Mouse (Mus musculus) cerebellum, postnatal 10 days (tissue): ENCODE results near the gene Oxld1.

Experiments
- DNase-seq, 2 experiments: peaks; one replicate each; pipeline ENCODE4 v3.0.0; 2021; ENCODE audit warnings: mixed read lengths in 2 of 2

Gene Oxld1

DNA sequence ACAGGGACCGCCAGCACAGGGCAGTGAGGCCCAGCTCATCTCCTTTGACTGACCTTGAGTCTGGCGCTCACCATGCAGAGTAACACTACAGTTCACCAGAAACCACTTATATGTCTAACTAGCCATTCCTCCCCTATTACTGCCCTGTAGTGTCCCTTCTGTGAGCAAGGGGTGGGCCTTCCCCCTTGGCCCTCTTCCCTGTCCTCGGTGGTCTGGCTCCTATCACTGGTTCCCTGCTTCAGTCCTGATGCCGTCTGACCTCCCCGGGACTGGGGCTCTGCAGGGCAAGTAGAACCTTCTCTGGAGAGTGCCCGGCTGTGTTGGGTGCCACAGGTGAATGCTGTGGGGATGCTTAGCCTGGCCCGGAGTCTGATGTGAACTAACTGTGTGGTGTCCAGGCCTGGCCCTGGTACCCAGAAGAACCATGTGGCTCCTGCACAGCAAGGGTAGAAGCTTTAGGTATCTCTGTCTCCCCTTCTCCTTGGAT lies 25.6 kb upstream of the Oxld1 start:
- DNase-seq = no peak

GRCm38 (mm10) chr11:120472052-120472451 lies 14.2 kb upstream of the Oxld1 start:
- DNase-seq = no peak

DNA sequence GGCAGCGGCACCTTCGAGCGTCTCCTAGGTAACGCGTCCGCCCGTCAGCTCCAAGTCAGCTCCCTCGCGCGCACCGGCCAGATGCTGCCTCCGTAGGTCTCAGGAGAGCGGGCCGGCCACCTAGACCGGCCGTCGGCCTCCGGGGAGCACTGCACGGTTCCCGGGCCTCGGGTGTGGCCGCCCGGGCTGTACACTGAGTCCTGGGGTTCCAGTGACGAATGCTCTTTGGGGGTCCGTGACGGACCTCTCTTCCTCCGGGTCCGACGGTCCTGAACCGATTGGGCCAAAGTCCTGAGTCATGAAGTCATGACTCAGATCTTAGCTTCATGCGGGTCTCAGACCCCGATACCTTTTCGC lies 9.8 kb upstream of the Oxld1 start:
- DNase-seq = no peak

DNA sequence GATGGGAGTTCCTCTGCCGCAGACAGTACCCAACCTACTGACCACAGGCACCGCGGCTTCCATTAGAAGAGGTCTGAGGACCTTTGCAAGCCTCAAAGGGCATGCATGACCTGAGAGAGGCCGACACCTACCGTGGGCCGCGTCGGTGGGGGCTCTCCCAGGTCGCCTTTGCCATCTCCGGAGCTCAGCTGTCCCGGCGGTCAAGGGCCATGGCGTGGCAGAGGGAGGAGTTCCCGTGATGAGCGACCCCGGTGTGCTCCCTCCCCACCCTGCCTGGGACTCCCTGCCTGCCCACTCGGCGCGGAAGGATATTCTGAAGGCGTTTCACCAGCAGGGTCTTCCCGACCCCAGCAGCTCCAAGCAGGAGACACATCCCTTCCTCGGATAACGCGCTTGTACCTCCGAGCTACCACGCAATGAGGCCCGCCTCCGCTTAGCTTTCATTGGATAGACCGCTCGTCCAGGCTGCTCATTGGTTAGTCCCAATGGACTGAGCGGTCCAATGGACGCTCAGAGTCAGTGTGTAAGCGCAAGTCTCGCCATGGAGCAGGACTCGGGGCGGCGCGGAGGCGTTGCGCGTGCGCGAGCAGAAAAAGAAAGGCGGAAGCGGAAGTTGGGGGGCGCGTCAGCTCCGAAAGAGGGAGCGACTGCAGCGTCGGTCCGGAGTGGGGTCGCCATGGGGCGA lies 9.3 kb upstream of the Oxld1 start, which contains the start of gene Arl16:
Gene Arl16, minus strand, starts transcription at position 557 of the 685 bp plus-strand sequence.
- DNase-seq = peak; percentile 96 to 97

DNA sequence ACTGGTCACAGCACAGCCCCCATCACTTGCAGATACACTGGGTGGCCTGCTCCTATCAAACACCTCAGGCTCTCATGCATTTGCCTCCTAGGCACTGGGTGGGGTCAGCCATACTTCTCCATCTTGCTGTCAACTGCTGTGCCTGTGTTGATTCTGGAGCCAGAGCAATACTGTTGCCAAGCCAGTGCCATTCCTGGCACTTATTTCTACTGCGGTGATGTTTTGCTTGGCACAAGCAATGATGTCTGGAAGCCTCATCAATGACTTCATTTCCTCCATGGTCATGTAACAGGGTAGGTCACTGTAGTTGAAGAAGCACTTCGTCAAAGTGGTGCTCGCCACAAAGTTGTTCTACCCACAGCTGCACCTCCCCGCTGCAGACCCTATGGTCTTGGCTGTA lies 7.7 kb upstream of the Oxld1 start:
- no peak for DNase-seq

DNA sequence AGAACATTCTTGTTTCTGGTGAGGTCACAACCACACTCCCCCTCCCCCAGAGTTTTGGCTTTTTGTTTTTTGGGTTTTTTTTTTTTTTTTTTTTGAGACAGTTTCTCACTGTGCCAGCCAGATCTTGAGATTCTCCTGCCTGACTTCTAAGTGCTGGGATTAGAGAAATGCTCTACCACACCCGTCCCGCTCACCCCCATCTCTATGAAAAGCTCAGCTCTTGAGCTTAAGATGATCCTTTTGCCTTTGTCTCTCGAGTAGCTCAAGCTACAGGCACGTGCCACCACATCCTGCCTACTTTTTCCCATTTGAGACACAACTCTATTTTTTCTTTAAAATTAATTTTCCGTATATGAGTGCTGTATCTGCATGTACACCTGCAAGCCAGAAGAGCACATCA lies 6.5 kb upstream of the Oxld1 start:
- DNase-seq = no peak

GRCm38 (mm10) chr11:120463536-120463935 lies 5.7 kb upstream of the Oxld1 start:
- no peak for DNase-seq

DNA sequence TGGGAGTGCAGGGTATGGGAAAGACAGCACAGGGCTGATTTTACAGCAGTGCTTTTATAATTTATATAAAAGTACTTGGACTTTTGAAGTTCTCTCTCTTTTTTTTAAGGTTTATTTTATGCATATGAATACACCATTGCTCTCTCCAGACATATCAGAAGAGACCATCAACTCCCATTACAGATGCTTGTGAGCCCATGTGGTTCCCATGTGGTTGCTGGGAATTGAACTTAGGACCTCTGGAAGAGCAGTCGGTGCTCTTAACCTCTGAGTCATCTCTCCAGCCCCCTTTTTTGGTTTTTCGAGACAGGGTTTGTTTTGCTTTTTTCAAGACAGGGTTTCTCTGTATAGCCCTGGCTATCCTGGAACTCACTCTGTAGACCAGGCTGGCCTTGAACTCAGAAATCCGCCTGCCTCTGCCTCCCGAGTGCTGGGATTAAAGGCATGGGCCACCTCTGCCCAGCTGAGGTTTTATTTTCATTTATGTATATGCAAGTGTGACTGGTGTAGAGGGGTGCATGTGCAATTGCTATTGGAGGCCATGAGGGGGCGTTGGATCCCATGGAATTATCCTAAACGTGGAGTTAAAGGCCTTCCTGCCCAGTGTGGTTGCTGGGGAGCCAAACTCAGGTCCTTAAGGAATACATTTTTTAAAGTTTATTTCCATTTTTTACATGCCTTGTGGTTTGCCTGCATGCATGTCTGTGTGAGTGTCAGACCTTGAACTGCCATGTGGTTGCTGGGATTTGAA lies 1.2 kb upstream of the Oxld1 start:
- DNase-seq = no peak

DNA sequence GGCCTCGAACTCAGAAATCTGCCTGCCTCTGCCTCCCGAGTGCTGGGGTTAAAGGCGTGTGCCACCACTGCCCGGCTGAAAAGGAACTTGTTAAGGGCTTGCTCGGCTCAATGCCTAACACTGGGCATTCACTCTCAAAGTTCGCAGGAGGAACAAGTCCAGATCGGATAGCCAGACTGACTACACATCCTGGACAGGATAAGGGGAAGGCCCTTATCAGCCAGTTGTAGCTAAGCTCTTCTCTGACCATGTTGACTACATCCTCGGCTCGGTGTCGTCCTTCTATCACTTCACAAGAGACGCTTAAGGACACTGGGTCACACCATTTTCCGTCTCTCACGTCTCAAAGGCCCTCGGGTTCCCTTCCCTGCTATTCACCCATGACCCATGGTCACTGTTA lies 498 bp downstream of the Oxld1 start:
- DNase-seq = no peak

- DNase-seq = no peak
Observed at GRCm38 (mm10) chr11:120455413-120455812, 2.5 kb downstream of the Oxld1 start.

- no peak for DNase-seq
Observed at GRCm38 (mm10) chr11:120454965-120455364, 2.9 kb downstream of the Oxld1 start.

- DNase-seq = no peak
Observed at GRCm38 (mm10) chr11:120453306-120453705, 4.6 kb downstream of the Oxld1 start, which contains the start of gene Pde6g. TSS of gene Pde6g (minus strand) at chr11:120453500.

- no peak for DNase-seq
Observed at GRCm38 (mm10) chr11:120452246-120452645, 5.6 kb downstream of the Oxld1 start.

DNA sequence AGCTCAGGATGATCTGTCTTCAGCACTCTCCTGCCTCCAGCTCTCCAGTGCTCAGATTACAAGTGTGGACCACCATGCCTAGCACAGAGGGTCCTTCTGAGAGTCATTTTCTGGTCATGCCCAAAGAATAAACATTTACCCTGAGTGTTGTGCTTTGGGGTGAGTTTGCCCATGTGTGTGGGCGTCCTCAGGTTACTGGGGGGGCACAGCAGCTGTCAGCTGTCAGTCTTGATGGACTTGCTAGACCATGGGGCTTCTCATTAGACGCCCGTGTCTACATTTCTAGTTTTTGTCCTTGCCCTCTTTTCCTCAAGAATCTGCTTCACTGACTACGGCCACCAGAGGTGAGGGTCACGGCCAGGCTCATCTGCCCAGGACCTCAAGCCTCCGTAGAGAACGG lies 10.7 kb downstream of the Oxld1 start:
- no peak for DNase-seq

GRCm38 (mm10) chr11:120445475-120445874 lies 12.4 kb downstream of the Oxld1 start:
- DNase-seq = no peak

DNA sequence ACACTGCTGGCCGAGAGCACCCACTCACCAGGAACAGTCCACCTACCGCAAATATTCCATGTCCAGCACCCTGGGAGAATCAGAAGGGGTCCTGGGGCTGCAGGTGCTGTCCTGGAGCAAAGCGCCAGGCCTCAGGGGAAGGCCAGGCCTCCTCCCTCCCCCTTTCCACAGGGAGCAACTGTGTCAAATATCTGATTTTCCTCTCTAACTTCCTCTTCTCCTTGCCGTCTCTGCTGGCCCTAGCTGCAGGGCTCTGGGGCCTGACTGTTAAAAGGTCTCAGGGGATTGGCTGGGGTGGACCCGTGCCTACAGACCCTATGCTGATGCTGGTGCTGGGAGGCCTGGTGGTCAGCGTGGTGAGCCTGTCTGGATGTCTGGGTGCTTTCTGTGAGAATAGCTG lies 13.8 kb downstream of the Oxld1 start:
- DNase-seq = no peak

DNA sequence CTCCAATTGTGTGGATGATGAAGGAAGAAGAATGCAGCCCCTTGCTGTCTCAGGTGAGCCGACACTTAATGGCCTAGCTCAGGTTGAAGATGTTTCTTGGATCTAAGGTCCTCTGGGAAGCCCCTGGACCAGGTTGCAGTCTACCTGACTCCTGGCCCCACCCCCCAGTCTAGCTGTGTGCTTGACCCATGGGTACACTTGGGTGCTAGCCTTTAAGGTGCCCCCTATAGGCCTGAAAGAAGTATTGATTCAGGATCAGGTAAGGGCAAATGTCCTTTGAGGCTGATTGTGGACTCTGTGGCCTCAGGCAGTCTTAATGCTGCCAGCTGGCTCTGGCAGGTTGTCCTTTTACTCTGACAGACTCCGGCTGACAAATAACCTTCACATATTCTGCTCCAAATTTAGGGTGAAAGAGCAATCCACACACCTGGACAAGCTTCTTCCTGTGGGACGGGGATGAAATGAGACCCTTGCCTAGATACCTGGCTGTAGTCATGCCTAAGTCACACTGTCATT lies 15.0 kb downstream of the Oxld1 start:
- DNase-seq = no peak

DNA sequence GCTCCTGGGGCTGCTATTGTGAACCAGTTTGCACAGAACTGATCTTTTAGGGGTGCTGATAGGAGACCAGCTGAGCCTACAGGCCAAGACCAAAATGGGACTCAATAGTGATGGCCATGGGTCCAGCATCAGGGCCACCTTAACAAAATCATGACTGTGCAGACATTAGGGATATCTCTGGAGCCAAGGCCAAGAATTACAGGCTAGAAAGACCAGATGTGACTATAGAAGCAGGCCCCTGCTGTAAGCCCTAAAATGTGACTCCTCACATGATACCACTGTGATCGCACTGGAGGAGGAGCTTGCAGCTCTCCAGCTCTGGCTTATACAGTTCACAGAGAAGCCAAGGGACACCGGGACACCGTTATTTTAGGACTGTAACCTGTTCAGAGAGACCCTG lies 15.5 kb downstream of the Oxld1 start, which contains the start of gene Tspan10:
Gene Tspan10, plus strand, starts transcription at position 301 of the 400 bp plus-strand sequence.
- no peak for DNase-seq

DNA sequence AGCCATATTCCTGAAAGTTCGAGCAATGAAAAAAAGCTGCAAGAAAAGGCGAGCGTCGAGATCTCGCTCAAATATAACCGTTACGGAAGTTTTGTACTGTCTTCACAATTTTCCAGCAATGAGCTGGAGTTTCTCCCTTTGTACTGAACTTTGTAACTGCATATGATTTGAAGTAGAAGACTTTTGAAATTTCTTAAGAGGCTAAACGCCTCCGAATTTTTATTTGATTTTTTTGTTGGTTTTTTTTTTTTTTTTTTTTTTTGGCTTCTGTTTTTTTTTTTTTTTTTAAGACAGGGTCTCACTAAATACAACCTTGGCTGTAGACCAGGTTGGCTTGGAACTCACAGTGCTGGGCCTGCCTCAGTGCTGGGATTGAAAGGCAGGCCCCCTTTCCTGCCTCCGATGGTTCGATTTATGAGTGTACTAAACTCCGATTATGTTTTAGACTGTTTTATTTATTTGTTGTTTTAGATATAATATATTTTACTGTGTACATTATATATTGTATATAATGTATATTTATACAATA lies 19.9 kb downstream of the Oxld1 start:
- no peak for DNase-seq

DNA sequence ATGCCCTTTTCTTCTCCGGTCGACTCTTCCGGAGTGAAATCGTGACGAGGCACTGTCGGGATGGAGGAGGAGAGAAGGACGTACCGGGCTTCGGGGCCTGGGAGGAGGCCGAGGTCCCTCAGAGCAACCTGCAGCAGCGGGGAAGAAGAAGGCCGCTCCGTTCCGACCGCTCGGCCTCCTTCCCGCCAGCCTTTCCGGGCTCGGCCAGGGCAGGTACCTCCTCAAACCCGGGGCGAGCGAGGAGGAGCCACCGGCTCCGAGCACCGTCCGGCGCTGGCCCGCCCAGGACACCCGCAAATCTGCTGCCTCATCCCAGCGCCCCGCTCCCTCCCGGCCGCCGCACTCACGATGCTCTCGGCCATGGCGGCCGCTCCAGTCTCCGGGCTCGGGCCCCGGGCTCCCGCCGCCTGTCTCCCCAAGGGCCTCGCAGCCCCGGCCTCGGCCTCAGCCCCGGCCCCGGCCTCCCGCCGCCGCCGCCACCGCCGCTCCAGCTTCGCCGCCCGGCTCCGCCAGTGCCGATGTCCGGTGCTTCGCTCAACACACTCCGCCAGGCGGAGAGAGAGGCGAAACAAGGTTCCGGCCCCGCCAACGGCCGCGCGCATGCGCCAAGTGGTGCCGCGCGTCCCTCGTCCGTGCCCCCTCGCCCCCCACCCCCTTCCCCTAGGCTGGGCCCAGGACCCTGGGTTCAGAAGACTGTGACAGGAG lies 20.6 kb downstream of the Oxld1 start, which contains the start of gene Nploc4:
Gene Nploc4, minus strand, starts transcription at position 557 of the 705 bp plus-strand sequence.
- peak; percentile 93 to 95 for DNase-seq

DNA sequence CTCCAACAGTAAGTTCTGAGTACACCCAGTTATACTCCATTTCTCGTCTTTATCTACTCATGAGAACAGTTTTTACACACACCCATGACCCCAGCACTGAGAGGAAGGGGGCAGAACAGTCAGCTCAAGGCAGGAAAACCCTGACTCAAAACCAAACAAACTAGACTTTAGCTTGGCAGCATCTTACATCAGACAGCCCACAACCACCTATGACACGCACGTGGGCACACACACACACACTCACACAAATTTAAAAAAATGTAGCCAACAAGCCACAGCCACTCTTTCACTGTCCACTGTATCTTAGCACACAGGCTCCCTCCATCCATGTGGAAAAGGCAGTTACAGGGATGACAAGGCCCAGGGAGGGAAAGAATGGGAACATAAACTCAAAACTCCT lies 31.1 kb downstream of the Oxld1 start:
- DNase-seq = no peak

- DNase-seq = peak; percentile 82 to 87
Observed at GRCm38 (mm10) chr11:120423569-120424295, 34.1 kb downstream of the Oxld1 start.
